ENCODE assay signal across 23 mouse cellular contexts in genomic region chr11:120945926-120946325, GRCm38 (mm10). TPM values are rescaled to one million over a fixed set of nuclear protein-coding genes. Genes with fewer than 3 reads are reported as not detected.
DNase-seq lines count a peak whose midpoint lies in the region; ATAC-seq and TF ChIP-seq lines count a peak whose summit lies in the region.
"Had no signal": no experiment of that assay in that cellular context is flagged by ENCODE, and none has a peak within 500 bp of the region (broad histone marks: within the 10 kb centered on the region; RNA-seq: fewer than 3 reads in every experiment).

No protein-coding gene starts in this region.

- peak overlapping the region; percentile 97 for H3K27ac ChIP-seq in gastrocnemius, adult 2 months
- no peak overlapping the region for H3K27ac ChIP-seq in midbrain, embryonic 11.5 days (ENCODE audit: low read depth, low read length)
- no peak overlapping the region for H3K27ac ChIP-seq in midbrain, embryonic 14.5 days (replicated peaks; ENCODE audit: low read depth, low read length)
- H3K27ac ChIP-seq: embryonic facial prominence, embryonic 13.5 days; embryonic facial prominence, embryonic 15.5 days; forebrain, embryonic 13.5 days; forebrain, embryonic 15.5 days had no signal

- peak; percentile 78 for DNase-seq in gastrocnemius, adult 2 months
- no peak for DNase-seq in gastrocnemius, postnatal 4 days (ENCODE audit: low spot score in 2 of 2)
- DNase-seq in midbrain, embryonic 11.5 days (ENCODE audit: low spot score, missing footprints), result peak; percentile 44
- no peak for DNase-seq in midbrain, embryonic 14.5 days
- peak; percentile 50 for DNase-seq in urinary bladder, postnatal 25 days (ENCODE audit: low spot score)
- no peak for DNase-seq in urinary bladder, postnatal 4 days (ENCODE audit: low spot score in 2 of 2)
- peak; percentile 39 for DNase-seq in fat pad, adult 2 months (ENCODE audit: extremely low read depth, low read depth, low spot score)
- no peak for DNase-seq in spleen, postnatal 10 days (ENCODE audit: low spot score in 2 of 2)
- DNase-seq: adrenal gland, adult 2 months; adrenal gland, postnatal 10 days; adrenal gland, postnatal 25 days; cerebellum, adult 11 months; cerebellum, adult 18-20 months; cerebellum, adult 8-10 months; cerebellum, adult 9-11 months; cerebellum, postnatal 14 days; cerebellum, postnatal 36 days; embryo, embryonic 11 days had no signal

- no peaks in the 10 kb centered on the region for H3K36me3 ChIP-seq in midbrain, embryonic 11.5 days (ENCODE audit: control insufficient read depth, insufficient read depth, low read length)
- H3K36me3 ChIP-seq in midbrain, embryonic 14.5 days (ENCODE audit: control insufficient read depth, insufficient read depth, low read length), result no peaks in the 10 kb centered on the region
- H3K36me3 ChIP-seq: embryonic facial prominence, embryonic 13.5 days; embryonic facial prominence, embryonic 15.5 days; forebrain, embryonic 15.5 days had no signal

- no peak overlapping the region for H3K9ac ChIP-seq in midbrain, embryonic 11.5 days (ENCODE audit: low read length)
- H3K9ac ChIP-seq in midbrain, embryonic 14.5 days (replicated peaks; ENCODE audit: low read length), result no peak overlapping the region
- H3K9ac ChIP-seq: embryonic facial prominence, embryonic 15.5 days; forebrain, embryonic 13.5 days; forebrain, embryonic 15.5 days had no signal

- H3K4me3 ChIP-seq in gastrocnemius, adult 2 months, result peak overlapping the region; percentile 13; the same call in 1 of the 2 replicates
- H3K4me3 ChIP-seq in midbrain, embryonic 11.5 days (ENCODE audit: low read depth, low read length), result no peak overlapping the region
- H3K4me3 ChIP-seq in midbrain, embryonic 14.5 days (replicated peaks; ENCODE audit: low read depth, low read length), result no peak overlapping the region
- H3K4me3 ChIP-seq: embryonic facial prominence, embryonic 13.5 days; embryonic facial prominence, embryonic 15.5 days; erythroblast, embryonic 14.5 days; forebrain, embryonic 13.5 days; forebrain, embryonic 15.5 days had no signal

- no peak for TF ChIP-seq CTCF in gastrocnemius, adult 2 months (IDR thresholded peaks at IDR 0.05)

- peaks cover 16% of the 10 kb centered on the region for H3K4me1 ChIP-seq in midbrain, embryonic 11.5 days (ENCODE audit: control insufficient read depth, insufficient read depth, low read length)
- peaks cover 1% of the 10 kb centered on the region for H3K4me1 ChIP-seq in midbrain, embryonic 14.5 days (ENCODE audit: control insufficient read depth, insufficient read depth, low read length)

- intact Hi-C loops in gastrocnemius, adult 2 months (cut with DNase I), result no loop called here

- no peaks in the 10 kb centered on the region for H3K9me3 ChIP-seq in midbrain, embryonic 11.5 days (ENCODE audit: control insufficient read depth, low read length)
- H3K9me3 ChIP-seq in midbrain, embryonic 14.5 days (ENCODE audit: control insufficient read depth, low read length), result no peaks in the 10 kb centered on the region
- H3K9me3 ChIP-seq: embryonic facial prominence, embryonic 13.5 days; embryonic facial prominence, embryonic 15.5 days; forebrain, embryonic 13.5 days; forebrain, embryonic 15.5 days had no signal

- ATAC-seq in midbrain, embryonic 11.5 days (ENCODE audit: low FRiP score), result no peak
- no peak for ATAC-seq in midbrain, embryonic 14.5 days (ENCODE audit: low FRiP score, low TSS enrichment)
- ATAC-seq: forebrain, embryonic 13.5 days; forebrain, embryonic 15.5 days had no signal

- peaks cover 3% of the 10 kb centered on the region; the same call in 1 of the 2 replicates for H3K27me3 ChIP-seq in midbrain, embryonic 11.5 days (ENCODE audit: control insufficient read depth, insufficient read depth, low read length)
- peaks cover 27% of the 10 kb centered on the region for H3K27me3 ChIP-seq in midbrain, embryonic 14.5 days (ENCODE audit: control insufficient read depth, insufficient read depth, low read length)

- no peak overlapping the region for H3K4me2 ChIP-seq in midbrain, embryonic 11.5 days
- H3K4me2 ChIP-seq in midbrain, embryonic 14.5 days (ENCODE audit: low read length), result no peak overlapping the region
- H3K4me2 ChIP-seq: embryonic facial prominence, embryonic 13.5 days; embryonic facial prominence, embryonic 15.5 days; forebrain, embryonic 13.5 days; forebrain, embryonic 15.5 days had no signal

- WGBS in midbrain, embryonic 11.5 days, result 95% methylated on average over 5 of the region's 5 CpGs
- WGBS in midbrain, embryonic 14.5 days, result 86% methylated on average over 5 of the region's 5 CpGs

RNA-seq across cellular contexts. Expression of gene Slc16a3, which starts 2.4 kb away (rescaled TPM):
- total RNA-seq in gastrocnemius, adult 2 months (2021), result 100 to 1,000 TPM; 295 to 479 TPM
- 100 to 1,000 TPM; 151 to 160 TPM for total RNA-seq in gastrocnemius, postnatal 4 days (2021)
- 24.1 and 30.4 TPM in 2 replicates for polyA plus RNA-seq in midbrain, embryonic 11.5 days (2014; fragmentation: Nextera tagmentation; extraction: Ambion mirVana)
- 3.4 and 4.8 TPM in 2 replicates for polyA plus RNA-seq in midbrain, embryonic 14.5 days (2014; fragmentation: Nextera tagmentation; extraction: Ambion mirVana)

RNA-seq across cellular contexts. Expression of gene Ccdc57, which starts 13.3 kb away (rescaled TPM):
- total RNA-seq in gastrocnemius, adult 2 months (2021), result 1 to 10 TPM; 3.4 to 3.6 TPM
- 1 to 10 TPM; 6.2 TPM for total RNA-seq in gastrocnemius, postnatal 4 days (2021)
- polyA plus RNA-seq in midbrain, embryonic 11.5 days (2014; fragmentation: Nextera tagmentation; extraction: Ambion mirVana), result 4.3 and 4.5 TPM in 2 replicates
- 5.5 and 7.0 TPM in 2 replicates for polyA plus RNA-seq in midbrain, embryonic 14.5 days (2014; fragmentation: Nextera tagmentation; extraction: Ambion mirVana)

RNA-seq across cellular contexts. Expression of gene Csnk1d, which starts 45.2 kb away (rescaled TPM):
- 10 to 100 TPM; 50.0 to 53.7 TPM for total RNA-seq in gastrocnemius, adult 2 months (2021)
- 100 to 1,000 TPM in 1 of 2 experiments, 10 to 100 TPM in 1; 85.4 to 111 TPM for total RNA-seq in gastrocnemius, postnatal 4 days (2021)
- 60.9 and 71.3 TPM in 2 replicates for polyA plus RNA-seq in midbrain, embryonic 11.5 days (2014; fragmentation: Nextera tagmentation; extraction: Ambion mirVana)
- 81.5 and 85.8 TPM in 2 replicates for polyA plus RNA-seq in midbrain, embryonic 14.5 days (2014; fragmentation: Nextera tagmentation; extraction: Ambion mirVana)

Comparison
In these comparisons a context has a peak if more than half of its experiments do, and no peak if none do; other contexts are left out.
1. DNase-seq: peak in gastrocnemius, adult 2 months (single experiment), midbrain, embryonic 11.5 days (single experiment), urinary bladder, postnatal 25 days (single experiment) and fat pad, adult 2 months (single experiment); none in gastrocnemius, postnatal 4 days (0 of 2), midbrain, embryonic 14.5 days (single experiment), urinary bladder, postnatal 4 days (0 of 2) and spleen, postnatal 10 days (0 of 2).